Mouse (Mus musculus) intestine, postnatal 0 days (tissue): ENCODE data around the gene Ddhd1. TPM values are rescaled to one million over a fixed set of nuclear protein-coding genes. Genes with fewer than 3 reads are reported as not detected.
A peak's percentile ranks its signal among the peaks of the same experiment; 100 is the strongest.

Experiments used
- ATAC-seq: fragments of 200-750 bp; cut with Nextera tagmentation; 2 replicates; pipeline ENCODE4 v1.8.0; 2017; ENCODE audit warnings: mild to moderate bottlenecking, moderate TSS enrichment, moderate library complexity
- H3K27ac ChIP-seq: fragments of 300-500 bp; sonication (generic); 2 replicates; pipeline ENCODE4 v1.5.1; 2014; ENCODE audit warnings: mild to moderate bottlenecking, low read depth, low read length, moderate library complexity
- H3K27me3 ChIP-seq: fragments of 300-500 bp; sonication (generic); replicated peaks from 2 replicates; pipeline ENCODE4 v1.6.1; 2014; ENCODE audit warnings: low read length, mixed read lengths; ENCODE audit not compliant: control insufficient read depth, insufficient read depth
- H3K36me3 ChIP-seq: fragments of 300-500 bp; sonication (generic); 2 replicates; pipeline ENCODE4 v1.6.1; 2014; ENCODE audit warnings: mild to moderate bottlenecking, moderate library complexity; ENCODE audit not compliant: control insufficient read depth, insufficient read depth
- H3K4me1 ChIP-seq: fragments of 300-500 bp; sonication (generic); replicated peaks from 2 replicates; pipeline ENCODE4 v1.6.1; 2014; ENCODE audit warnings: antibody characterized with exemption, low read length, mixed read lengths; ENCODE audit not compliant: control insufficient read depth, insufficient read depth
- H3K4me2 ChIP-seq: fragments of 300-500 bp; sonication (generic); replicated peaks from 2 replicates; pipeline ENCODE4 v1.6.1; 2014; ENCODE audit warnings: low read depth, mild to moderate bottlenecking, moderate library complexity
- H3K4me3 ChIP-seq: fragments of 300-500 bp; sonication (generic); 2 replicates; pipeline ENCODE4 v1.5.1; 2014; ENCODE audit warnings: low read depth, low read length
- H3K9ac ChIP-seq: fragments of 300-500 bp; sonication (generic); 2 replicates; pipeline ENCODE4 v1.6.1; 2014; ENCODE audit warnings: mild to moderate bottlenecking, low read depth, low read length
- H3K9me3 ChIP-seq: fragments of 300-500 bp; sonication (generic); 2 replicates; pipeline ENCODE4 v1.6.1; 2016; ENCODE audit warnings: mixed run types; ENCODE audit not compliant: control insufficient read depth
- CTCF ChIP-seq: sonication (generic); IDR thresholded peaks from 2 replicates; pipeline ENCODE4 v1.5.1; 2016; ENCODE audit warnings: low read depth, mild to moderate bottlenecking, control low read depth, antibody characterized with exemption, moderate library complexity
- WGBS: fragments of 180-500 bp; shearing (Covaris S2); extraction: QIAGEN DNeasy Blood & Tissue Kit; methylation state at CpG from one replicate; pipeline ENCODE4 v1.1.7; 2014; 5-methylcytosine and 5-hydroxymethylcytosine counted together
- polyA plus RNA-seq: library from polyadenylated mRNA; unstranded; fragments of >200 nt; fragmentation: Nextera tagmentation; extraction: Ambion mirVana; gene quantifications from 2 replicates; pipeline ENCODE4 v1.2.1, GENCODE M21; 2015

Gene Ddhd1
- polyA plus RNA-seq, result 10.6 and 12.0 TPM in 2 replicates

- Histone ChIP-seq H3K9ac (peak within 1 kb of the TSS; percentile 84), H3K4me3 (peak within 1 kb of the TSS; percentile 81), H3K27me3 (no peaks in the 10 kb centered on the region), H3K36me3 (no peaks in the 10 kb centered on the region), H3K27ac (peak within 1 kb of the TSS; percentile 94), H3K9me3 (no peaks in the 10 kb centered on the region), H3K4me1 (0 out of 2 replicates have a peak, but pooled peaks cover 15% of the 10 kb centered on the region), H3K4me2 (peak within 1 kb of the TSS; percentile 90)
- no peak for TF ChIP-seq CTCF
- under 1% methylated on average over 118 of the region's 123 CpGs for WGBS
- peak; percentile 93 for ATAC-seq
Observed at GRCm38 (mm10) chr14:45657641-45658611, at the start of gene Ddhd1. Gene Ddhd1 (minus strand): TSS chr14:45658143.

- Histone ChIP-seq H3K4me3 (no peak overlapping the region), H3K4me2 (no peak overlapping the region), H3K4me1 (no peaks in the 10 kb centered on the region), H3K36me3 (no peaks in the 10 kb centered on the region), H3K9me3 (no peaks in the 10 kb centered on the region), H3K9ac (no peak overlapping the region), H3K27ac (no peak overlapping the region), H3K27me3 (no peaks in the 10 kb centered on the region)
- TF ChIP-seq CTCF, result no peak
- WGBS, result 73% methylated on average over 3 of the region's 3 CpGs
- ATAC-seq, result no peak
Observed at GRCm38 (mm10) chr14:45707176-45707910, 49.4 kb upstream of the Ddhd1 start.

- TF ChIP-seq CTCF, result no peak
- WGBS, result 54% methylated on average over 6 of the region's 6 CpGs
- Histone ChIP-seq H3K9me3 (no peaks in the 10 kb centered on the region), H3K4me3 (no peak overlapping the region), H3K27ac (no peak overlapping the region), H3K4me1 (no peaks in the 10 kb centered on the region), H3K4me2 (no peak overlapping the region), H3K36me3 (no peaks in the 10 kb centered on the region), H3K9ac (no peak overlapping the region), H3K27me3 (no peaks in the 10 kb centered on the region)
- no peak for ATAC-seq
Observed at GRCm38 (mm10) chr14:45700031-45700572, 42.2 kb upstream of the Ddhd1 start.

DNA sequence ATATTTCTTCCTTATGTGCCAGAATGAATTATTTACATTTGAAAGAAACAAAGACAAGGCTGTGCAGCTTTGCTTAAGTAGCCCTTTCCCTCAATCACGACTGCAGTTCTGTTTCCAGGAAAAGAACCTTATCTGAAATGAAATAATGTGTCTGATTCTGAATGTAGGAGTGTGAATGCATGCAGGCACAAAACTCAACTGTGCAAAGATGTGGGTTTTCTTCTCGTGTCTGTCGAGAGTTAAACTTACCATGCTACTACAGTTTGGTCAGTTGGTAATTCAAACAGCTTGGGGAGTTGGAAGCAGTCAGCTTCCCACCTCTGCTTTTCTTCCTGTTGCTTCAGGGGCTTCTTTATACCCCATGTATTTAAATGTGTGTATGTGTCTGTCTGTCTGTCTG lies 40.9 kb upstream of the Ddhd1 start:
- H3K4me3 ChIP-seq, result no peak overlapping the region
- WGBS, result 52% methylated on average over 3 of the region's 3 CpGs
- H3K27ac ChIP-seq, result no peak overlapping the region
- no peak for ATAC-seq
- H3K4me2 ChIP-seq, result no peak overlapping the region
- H3K4me1 ChIP-seq, result no peaks in the 10 kb centered on the region
- H3K9me3 ChIP-seq, result no peaks in the 10 kb centered on the region
- no peak for TF ChIP-seq CTCF
- no peaks in the 10 kb centered on the region for H3K27me3 ChIP-seq
- H3K9ac ChIP-seq, result no peak overlapping the region
- no peaks in the 10 kb centered on the region for H3K36me3 ChIP-seq

GRCm38 (mm10) chr14:45696098-45696497 lies 38.2 kb upstream of the Ddhd1 start:
- Histone ChIP-seq H3K4me2 (no peak overlapping the region), H3K4me3 (no peak overlapping the region), H3K36me3 (no peaks in the 10 kb centered on the region), H3K27ac (no peak overlapping the region), H3K27me3 (no peaks in the 10 kb centered on the region), H3K9me3 (no peaks in the 10 kb centered on the region), H3K9ac (no peak overlapping the region), H3K4me1 (no peaks in the 10 kb centered on the region)
- TF ChIP-seq CTCF, result no peak
- ATAC-seq, result no peak
- 87% methylated on average over 2 of the region's 2 CpGs for WGBS

DNA sequence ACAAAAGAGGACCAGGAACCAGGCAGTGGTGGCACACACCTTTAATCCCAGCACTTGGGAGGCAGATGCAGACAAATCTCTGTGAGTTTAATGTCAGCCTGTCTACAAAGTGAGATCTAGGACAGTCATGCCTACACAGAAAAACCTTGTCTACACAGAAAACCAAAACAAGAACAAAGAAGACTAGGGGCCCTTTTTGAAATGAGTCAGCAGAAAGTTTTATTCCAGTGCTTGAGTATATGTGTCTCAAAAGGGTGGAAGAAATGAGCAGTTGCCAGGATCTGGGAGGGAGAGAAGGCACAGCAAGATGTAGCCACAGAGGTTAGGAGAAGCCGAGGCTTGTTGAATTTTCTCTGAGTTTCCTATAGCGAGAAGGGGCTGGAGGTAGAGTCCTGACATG lies 35.9 kb upstream of the Ddhd1 start:
- no peak for TF ChIP-seq CTCF
- H3K36me3 ChIP-seq, result no peaks in the 10 kb centered on the region

More for the DNA sequence above, 35.9 kb upstream of the Ddhd1 start:
- no peak overlapping the region for H3K4me3 ChIP-seq
- H3K9me3 ChIP-seq, result no peaks in the 10 kb centered on the region
- WGBS, result 92% methylated on average over 2 of the region's 2 CpGs
- no peak for ATAC-seq
- no peak overlapping the region for H3K4me2 ChIP-seq
- H3K4me1 ChIP-seq, result no peaks in the 10 kb centered on the region
- no peaks in the 10 kb centered on the region for H3K27me3 ChIP-seq
- H3K9ac ChIP-seq, result no peak overlapping the region
- H3K27ac ChIP-seq, result no peak overlapping the region
